Mouse (Mus musculus): ENCODE data around the gene Hltf. TPM values are rescaled to one million over a fixed set of nuclear protein-coding genes. Genes with fewer than 3 reads are reported as not detected.
A peak's percentile ranks its signal among the peaks of the same experiment; 100 is the strongest.
"Not testable (repeated sequence)": the region's sequence is repeated elsewhere in the genome, so short reads cannot be mapped to it uniquely, and the experiment has no call there.

Hltf gene
- total RNA-seq (2021): 10 to 100 TPM; 16.0 to 20.3 TPM

- peak; percentile 95 to 98 for DNase-seq (ENCODE audit: low spot score in 2 of 2)
- intact Hi-C loops (cut with DNase I): loop anchor here (10.0 kb wide), 1 partner anchor 153 kb away; no protein-coding TSS in a partner anchor
Observed at GRCm38 (mm10) chr3:20057306-20058196, at the start of gene Hltf. Gene Hltf, plus strand, starts transcription at chr3:20057811.

- no peak for DNase-seq (ENCODE audit: low spot score in 2 of 2)
- intact Hi-C loops (cut with DNase I): no loop called here
Observed at GRCm38 (mm10) chr3:20010464-20010863, 47.1 kb upstream of the Hltf start.

- DNase-seq (ENCODE audit: low spot score in 2 of 2); intact Hi-C loops (cut with DNase I): not testable (repeated sequence)
Observed at GRCm38 (mm10) chr3:20010905-20011304, 46.7 kb upstream of the Hltf start.

- DNase-seq (ENCODE audit: low spot score in 2 of 2): no peak
- intact Hi-C loops (cut with DNase I): no loop called here
Observed at GRCm38 (mm10) chr3:20014454-20014853, 43.2 kb upstream of the Hltf start.

GRCm38 (mm10) chr3:20018076-20018475 is 39.5 kb upstream of the Hltf start:
- no peak for DNase-seq (ENCODE audit: low spot score in 2 of 2)
- intact Hi-C loops (cut with DNase I): no loop called here

GRCm38 (mm10) chr3:20023832-20024231 is 33.8 kb upstream of the Hltf start:
- intact Hi-C loops (cut with DNase I): no loop called here
- no peak for DNase-seq (ENCODE audit: low spot score in 2 of 2)

- DNase-seq (ENCODE audit: low spot score in 2 of 2): no peak
- intact Hi-C loops (cut with DNase I): no loop called here
Observed at GRCm38 (mm10) chr3:20026481-20026880, 31.1 kb upstream of the Hltf start.

- DNase-seq (ENCODE audit: low spot score in 2 of 2): peak in 1 of 2 experiments; percentile 26
- intact Hi-C loops (cut with DNase I): no loop called here
Observed at GRCm38 (mm10) chr3:20026996-20027689, 30.5 kb upstream of the Hltf start.

GRCm38 (mm10) chr3:20027788-20028187 is 29.8 kb upstream of the Hltf start:
- intact Hi-C loops (cut with DNase I): no loop called here
- DNase-seq (ENCODE audit: low spot score in 2 of 2): no peak

GRCm38 (mm10) chr3:20028640-20029039 is 29.0 kb upstream of the Hltf start:
- DNase-seq (ENCODE audit: low spot score in 2 of 2): no peak
- intact Hi-C loops (cut with DNase I): no loop called here

- no peak for DNase-seq (ENCODE audit: low spot score in 2 of 2)
- intact Hi-C loops (cut with DNase I): loop anchor here (10.0 kb wide), 1 partner anchor 406 kb away; the partner anchor contains the start of gene 1700064H15Rik
Observed at GRCm38 (mm10) chr3:20030807-20031206, 26.8 kb upstream of the Hltf start.

GRCm38 (mm10) chr3:20033761-20034718 is 23.6 kb upstream of the Hltf start:
- no peak for DNase-seq (ENCODE audit: low spot score in 2 of 2)
- intact Hi-C loops (cut with DNase I): loop anchor here (10.0 kb wide), 1 partner anchor 409 kb away; the partner anchor contains the start of gene 1700064H15Rik

- intact Hi-C loops (cut with DNase I): loop anchor here (10.0 kb wide), 1 partner anchor 410 kb away; the partner anchor contains the start of gene 1700064H15Rik
- peak; percentile 91 to 92 for DNase-seq (ENCODE audit: low spot score in 2 of 2)
Observed at GRCm38 (mm10) chr3:20034719-20035404, 22.7 kb upstream of the Hltf start, which contains the start of gene Hps3. Gene Hps3, minus strand, starts transcription at chr3:20035315.

- no peak for DNase-seq (ENCODE audit: low spot score in 2 of 2)
Observed at GRCm38 (mm10) chr3:20036069-20036468, 21.5 kb upstream of the Hltf start.

GRCm38 (mm10) chr3:20041461-20041860 is 16.1 kb upstream of the Hltf start:
- intact Hi-C loops (cut with DNase I); DNase-seq (ENCODE audit: low spot score in 2 of 2): not testable (repeated sequence)

More at GRCm38 (mm10) chr3:20036069-20036468, 21.5 kb upstream of the Hltf start:
- intact Hi-C loops (cut with DNase I): loop anchor here (10.0 kb wide), 1 partner anchor 411 kb away; the partner anchor contains the start of gene 1700064H15Rik

- DNase-seq (ENCODE audit: low spot score in 2 of 2); intact Hi-C loops (cut with DNase I): not testable (repeated sequence)
Observed at GRCm38 (mm10) chr3:20044736-20045135, 12.9 kb upstream of the Hltf start.

- DNase-seq (ENCODE audit: low spot score in 2 of 2): peak in 1 of 2 experiments; percentile 10
- intact Hi-C loops (cut with DNase I): loop anchor here (10.0 kb wide), 1 partner anchor 153 kb away; no protein-coding TSS in a partner anchor
Observed at GRCm38 (mm10) chr3:20058197-20058541, 558 bp downstream of the Hltf start.

All from left cerebral cortex, postnatal 25 days (tissue).